Mouse (Mus musculus) 416B (cell line): ENCODE measurements around the gene Vps25.

ENCODE experiments used
- DNase-seq: peaks from one replicate; pipeline ENCODE4 v3.0.0; 2011; ENCODE audit warnings: low read depth

Vps25 gene

DNA sequence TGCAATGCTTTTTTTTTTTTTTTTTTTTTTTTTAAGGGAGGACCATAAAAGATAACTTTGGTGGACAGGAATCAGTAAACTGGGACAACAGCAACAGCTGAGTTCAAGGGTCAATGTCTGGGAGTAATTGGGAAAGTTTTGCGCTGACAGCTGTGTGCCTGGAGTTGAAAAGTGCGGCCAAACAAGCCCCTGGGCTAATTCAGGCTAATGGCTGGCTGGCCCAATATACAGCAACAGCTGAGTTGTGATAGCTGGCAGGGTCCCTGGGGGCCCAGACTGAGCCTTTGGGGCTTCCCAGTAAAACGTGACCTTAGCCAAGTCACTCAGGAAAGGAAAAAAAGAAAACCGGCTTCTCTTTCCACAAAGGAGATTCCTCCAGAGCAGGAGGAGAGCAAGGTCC is 8.4 kb upstream of the Vps25 start:
- DNase-seq: no peak

DNA sequence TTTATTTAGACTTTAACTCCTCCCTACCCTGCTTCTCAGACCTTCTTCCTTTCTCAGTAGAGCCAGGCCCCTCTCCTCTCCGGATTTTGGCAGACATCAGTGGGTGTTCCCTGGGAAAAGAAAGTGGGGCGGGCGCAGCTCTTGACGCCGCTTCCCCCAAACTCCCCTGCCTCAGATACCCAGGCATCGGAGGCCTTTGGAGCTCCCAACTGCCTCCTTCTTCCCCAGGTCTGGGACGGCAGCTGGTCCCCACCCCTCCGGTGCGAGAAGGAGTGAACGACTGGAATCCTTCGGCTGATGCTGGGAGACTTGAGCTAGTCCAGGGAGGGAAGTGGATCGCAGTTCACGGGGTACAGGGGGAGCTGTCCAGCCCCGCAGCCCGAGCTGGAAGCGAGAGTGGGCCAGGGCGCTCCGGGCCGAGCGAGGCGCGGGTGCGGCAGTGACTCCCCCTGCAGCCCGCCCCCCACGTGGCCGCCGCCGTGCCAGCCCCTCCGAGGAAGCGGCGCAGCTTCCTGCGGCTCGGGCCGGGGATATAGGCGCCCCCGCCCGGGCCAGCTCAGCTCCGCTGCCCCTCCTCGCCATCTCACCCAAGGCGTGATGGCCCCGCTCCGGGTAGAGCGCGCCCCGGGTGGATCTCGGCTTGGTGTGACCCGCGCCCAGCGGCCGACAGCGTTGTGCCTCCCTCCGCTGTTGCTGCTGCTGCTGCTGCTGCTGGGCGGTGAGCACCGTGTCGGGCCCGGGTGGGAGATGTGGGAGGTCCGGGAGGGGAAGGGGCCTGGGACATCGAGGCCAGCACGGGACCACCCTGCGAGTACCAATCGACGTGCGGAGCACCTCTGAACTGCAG is 7.4 kb upstream of the Vps25 start, which contains the start of gene Ramp2:
Ramp2 (plus strand) TSS at position 174 of the 847 bp plus-strand sequence.
- DNase-seq: no peak

DNA sequence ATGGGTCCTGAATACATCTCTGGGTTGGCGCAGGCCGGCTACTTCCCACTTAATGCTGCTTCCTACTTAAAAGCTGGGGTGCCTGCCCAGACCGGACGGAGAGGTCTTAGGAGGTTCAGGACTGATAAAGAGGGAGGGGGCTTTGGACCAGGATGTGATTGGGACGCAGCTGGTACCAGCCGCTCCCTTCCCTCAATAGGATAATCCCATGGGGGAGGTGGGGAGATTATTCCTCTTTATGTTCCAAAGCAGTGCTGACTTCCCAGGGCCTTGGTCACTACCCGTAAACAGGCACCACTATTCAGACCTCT is 6.8 kb upstream of the Vps25 start:
- no peak for DNase-seq

DNA sequence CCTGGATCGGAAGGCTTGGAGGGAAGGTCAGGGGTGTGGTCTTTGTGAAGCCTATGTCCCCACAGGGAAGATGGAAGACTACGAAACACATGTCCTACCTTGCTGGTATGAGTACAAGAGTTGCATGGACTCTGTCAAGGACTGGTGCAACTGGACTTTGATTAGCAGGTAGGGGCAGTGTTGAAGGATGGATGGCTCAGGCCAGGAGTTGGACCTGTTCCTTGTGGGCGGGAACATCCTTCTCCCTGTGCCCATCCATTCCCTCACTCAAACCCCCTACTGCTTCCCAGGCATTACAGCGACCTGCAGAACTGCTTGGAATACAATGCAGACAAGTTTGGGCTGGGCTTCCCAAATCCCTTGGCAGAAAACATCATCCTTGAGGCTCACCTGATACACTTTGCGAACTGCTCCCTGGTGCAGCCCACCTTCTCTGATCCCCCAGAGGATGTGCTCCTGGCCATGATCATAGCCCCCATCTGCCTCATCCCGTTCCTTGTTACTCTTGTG is 5.9 kb upstream of the Vps25 start:
- no peak for DNase-seq

DNA sequence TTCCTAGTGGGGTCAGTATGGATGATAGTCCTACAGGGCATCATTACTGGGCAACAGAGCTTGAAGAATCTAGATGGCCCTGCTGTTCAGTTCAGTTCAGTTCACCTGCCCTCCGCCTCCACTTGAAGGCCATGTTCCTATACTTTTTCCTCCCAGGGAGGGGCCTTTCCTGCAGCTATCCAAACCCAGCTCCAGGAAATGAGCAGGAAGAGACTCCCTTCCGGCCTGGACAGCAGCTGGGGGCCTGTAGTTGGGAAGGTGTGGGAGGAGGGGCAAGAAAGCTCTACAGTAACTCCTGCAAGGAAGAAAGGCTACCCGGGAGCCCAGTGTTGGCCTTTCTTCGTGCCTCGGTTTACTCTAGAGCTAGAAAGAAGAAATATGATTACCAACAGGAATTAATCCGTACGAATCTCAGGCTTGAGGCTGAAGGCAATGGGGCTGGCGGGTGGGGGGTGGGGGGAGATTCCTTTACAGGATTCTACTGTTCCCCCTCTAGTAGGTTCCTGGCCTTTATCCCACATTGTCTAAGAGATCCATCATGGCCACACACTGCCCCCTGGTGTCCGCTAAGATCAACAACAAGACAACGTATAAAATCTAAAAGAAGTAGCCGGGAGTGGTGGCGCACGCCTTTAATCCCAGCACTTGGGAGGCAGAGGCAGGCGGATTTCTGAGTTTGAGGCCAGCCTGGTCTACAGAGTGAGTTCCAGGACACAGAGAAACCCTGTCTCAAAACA is 5.1 kb upstream of the Vps25 start:
- peak; percentile 86 for DNase-seq

DNA sequence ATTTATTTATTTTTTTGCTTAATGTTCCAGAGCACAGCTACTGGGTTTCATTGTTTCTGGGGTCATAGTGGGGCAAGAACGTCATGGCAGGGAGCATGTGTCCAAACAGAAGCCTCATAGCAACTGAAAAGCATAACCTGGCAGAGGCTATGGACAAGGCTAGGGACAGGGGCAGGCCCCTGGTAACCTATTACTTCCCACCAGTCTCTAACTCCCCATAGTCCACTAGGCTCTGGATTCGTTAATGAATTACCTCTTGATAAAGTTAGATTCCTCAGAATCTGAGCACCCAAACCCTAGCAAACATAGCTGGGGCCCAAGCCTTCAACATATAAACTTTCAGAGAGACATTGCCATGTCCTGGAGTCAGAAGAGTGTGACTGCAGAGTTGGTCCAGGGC is 2.5 kb upstream of the Vps25 start:
- DNase-seq: no peak

GRCm38 (mm10) chr11:101252941-101253340 is 566 bp upstream of the Vps25 start:
- DNase-seq: peak; percentile 58

DNA sequence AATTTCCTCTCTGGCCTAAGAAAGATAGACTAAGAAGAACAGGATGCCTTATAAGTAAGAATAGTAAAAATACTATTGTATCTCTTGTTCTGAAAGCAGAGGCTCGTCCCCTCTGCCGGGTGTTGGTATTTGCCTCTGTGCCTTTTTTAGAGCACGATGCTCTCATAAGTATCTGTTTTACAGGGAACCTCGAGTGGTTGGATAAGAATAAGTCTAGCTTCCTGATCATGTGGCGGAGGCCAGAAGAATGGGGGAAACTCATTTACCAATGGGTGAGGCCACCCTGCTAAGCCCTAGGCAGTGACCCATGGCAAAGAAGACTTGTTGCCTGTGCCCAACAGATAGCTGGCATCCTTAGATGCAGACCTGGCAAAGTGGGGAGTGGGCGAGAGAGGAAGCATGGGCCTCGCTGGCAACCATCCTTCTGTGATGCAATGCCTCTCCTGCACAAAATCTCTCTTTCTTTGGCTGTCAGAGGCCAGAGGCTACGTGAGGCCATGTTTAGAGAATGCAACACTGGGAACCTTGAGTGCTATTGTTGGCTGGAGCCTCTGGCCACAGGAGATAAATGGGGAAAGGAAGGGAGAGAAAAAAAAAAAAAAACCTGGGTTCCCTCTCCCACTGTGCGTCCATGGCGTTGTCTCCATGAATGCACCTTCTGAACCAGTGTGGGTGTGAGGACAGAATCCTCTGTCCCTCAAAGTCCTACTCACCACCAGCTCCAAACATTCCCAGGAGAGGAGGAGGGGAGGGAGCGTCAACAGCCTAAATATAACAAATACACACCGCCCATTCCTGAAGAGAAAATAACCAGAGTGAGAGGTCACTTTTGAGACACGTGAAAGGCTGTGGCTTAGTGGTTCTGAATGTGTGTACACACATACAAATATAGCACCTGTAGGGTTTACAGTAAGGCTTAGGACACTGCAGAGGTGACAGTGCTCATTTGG is 2.6 kb downstream of the Vps25 start:
- DNase-seq: no peak

- DNase-seq: no peak
Observed at GRCm38 (mm10) chr11:101259261-101259712, 5.8 kb downstream of the Vps25 start.

GRCm38 (mm10) chr11:101259948-101260825 is 6.7 kb downstream of the Vps25 start, which contains the start of gene Wnk4:
Wnk4 (plus strand) TSS chr11:101260567.
- DNase-seq: peak; percentile 45

- no peak for DNase-seq
Observed at GRCm38 (mm10) chr11:101260826-101261380, 7.4 kb downstream of the Vps25 start.

GRCm38 (mm10) chr11:101262272-101262967 is 8.9 kb downstream of the Vps25 start:
- no peak for DNase-seq

DNA sequence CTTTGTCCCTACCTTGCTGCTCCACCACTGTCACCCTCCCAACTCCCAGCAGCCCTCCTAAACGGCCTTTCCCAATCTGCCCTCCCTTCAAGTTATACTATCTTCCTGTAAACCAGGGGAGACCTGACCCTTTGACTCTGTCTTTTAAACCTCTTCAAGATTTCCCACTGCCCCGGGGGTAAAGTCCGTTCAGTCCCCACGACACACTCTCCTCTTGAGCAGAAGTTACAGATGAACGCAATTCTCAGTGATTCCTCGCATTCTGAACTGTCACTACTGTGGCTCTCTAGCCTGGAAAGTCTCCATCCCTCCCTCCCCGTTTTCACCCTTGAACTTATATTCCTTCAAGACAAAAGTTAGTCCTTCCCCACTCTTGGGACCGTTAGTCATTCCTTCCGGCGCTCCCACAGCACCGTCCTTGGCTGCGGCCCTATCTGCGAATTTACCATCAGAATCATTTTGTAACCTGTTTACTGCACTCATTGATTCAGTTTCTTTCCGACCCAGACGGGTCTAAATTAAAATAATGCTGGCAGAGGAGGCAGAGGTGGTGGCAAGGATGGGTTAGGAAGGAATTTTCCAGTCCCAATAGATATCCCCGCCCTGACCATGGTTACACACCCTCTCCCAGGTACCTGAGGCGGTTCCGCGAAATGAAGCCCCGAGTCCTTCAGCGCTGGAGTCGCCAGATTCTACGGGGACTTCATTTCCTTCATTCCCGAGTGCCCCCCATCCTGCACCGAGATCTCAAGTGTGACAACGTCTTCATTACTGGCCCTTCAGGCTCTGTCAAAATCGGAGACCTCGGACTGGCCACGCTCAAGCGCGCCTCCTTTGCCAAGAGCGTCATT is 9.9 kb downstream of the Vps25 start:
- no peak for DNase-seq

- DNase-seq: no peak
Observed at GRCm38 (mm10) chr11:101263989-101264280, 10.4 kb downstream of the Vps25 start.

- no peak for DNase-seq
Observed at GRCm38 (mm10) chr11:101264954-101265471, 11.5 kb downstream of the Vps25 start.

DNA sequence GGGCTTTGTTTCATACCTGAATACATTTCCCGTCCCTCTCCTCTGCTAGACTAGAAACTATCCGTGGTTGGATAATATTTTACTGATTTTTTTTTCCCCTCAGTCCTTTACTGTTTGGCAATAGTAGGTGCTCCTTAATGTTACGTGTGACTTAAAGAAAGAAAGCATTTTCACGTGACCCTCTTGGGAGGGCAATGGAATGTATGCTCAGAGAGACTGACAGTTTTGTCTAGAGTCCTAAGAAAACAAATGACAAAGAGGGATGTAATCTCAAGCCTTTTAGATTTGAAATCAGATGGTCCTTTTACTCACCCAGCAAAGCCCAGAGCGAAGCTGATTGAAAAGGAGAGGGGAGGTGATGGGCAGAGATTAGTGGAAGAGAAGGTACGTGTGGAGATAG is 12.4 kb downstream of the Vps25 start:
- DNase-seq: no peak

DNA sequence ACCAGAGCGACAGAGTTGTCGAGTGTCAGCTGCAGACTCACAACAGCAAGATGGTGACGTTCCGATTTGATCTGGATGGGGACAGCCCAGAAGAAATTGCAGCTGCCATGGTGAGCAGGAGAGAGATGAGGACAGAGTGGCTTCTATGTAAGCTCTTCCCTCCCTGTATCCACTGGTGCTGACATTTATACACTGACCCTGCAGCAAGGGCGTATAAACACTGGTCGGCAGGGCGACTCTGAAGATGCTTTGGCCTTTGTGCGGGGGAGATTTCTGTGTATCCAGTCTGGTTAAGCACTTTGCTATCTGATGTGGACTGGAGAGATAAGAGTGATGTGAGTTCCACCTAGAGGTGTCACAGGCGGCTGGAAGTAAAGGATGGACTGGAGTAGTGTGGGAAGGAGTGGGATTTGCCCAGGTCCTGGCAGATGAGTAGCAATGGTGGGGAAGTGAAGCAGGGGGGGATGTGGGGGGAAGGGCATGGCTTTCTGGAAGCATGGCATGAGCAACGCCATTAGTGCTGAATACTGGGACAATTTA is 16.1 kb downstream of the Vps25 start:
- peak; percentile 41 for DNase-seq

DNA sequence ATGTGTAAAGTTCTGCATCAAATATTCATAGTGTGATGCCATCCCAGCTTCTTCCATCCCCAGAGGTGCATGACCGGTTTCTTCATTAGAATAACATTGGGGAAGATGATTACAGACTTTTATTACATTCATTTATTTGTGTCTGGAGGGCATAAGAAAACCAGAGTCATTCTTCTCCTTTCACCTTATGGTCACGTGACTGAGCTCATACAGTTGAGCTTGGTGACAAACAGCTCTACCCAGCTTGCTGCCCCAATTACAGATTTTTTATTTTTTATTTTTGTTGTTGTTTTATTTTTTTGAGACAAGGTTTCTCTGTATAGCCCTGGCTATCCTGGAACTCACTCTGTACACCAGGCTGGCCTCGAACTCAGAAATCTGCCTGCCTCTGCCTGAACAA is 18.9 kb downstream of the Vps25 start:
- DNase-seq: no peak

DNA sequence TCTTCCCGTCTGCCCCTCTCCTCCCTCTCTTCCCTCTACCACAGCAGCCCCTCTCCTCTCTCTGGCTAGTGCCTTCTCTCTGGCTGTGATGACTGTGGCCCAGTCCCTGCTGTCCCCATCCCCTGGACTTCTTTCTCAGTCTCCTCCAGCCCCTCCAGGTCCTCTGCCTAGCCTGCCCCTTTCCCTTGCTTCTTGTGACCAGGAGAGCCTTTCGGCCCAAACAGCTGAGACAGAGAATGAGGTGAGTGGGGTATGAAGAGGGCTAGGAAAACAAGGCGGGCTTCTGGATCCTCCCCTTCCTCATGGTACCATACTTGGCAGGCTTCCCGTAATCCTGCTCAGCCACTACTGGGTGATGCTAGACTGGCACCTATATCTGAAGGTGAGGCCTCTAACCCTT is 21.8 kb downstream of the Vps25 start:
- no peak for DNase-seq
